Mouse (Mus musculus) intestine, embryonic 14.5 days (tissue): ENCODE results near the gene Dnah1. TPM values are rescaled to one million over a fixed set of nuclear protein-coding genes. Genes with fewer than 3 reads are reported as not detected.
A peak's percentile ranks its signal among the peaks of the same experiment; 100 is the strongest.

Experiments
- ATAC-seq: fragments of 200-750 bp; cut with Nextera tagmentation; replicated peaks from 2 replicates; pipeline ENCODE4 v1.8.0; 2017; ENCODE audit warnings: low read depth, moderate number of reproducible peaks, moderate TSS enrichment, moderate library complexity; ENCODE audit not compliant: low FRiP score, low TSS enrichment
- DNase-seq: peaks from one replicate; pipeline ENCODE4 v3.0.0-alpha.2; 2018; ENCODE audit warnings: low spot score
- H3K27ac ChIP-seq: fragments of 300-500 bp; sonication (generic); 2 replicates; pipeline ENCODE4 v1.5.1; 2014; ENCODE audit warnings: low read depth, mild to moderate bottlenecking, control low read depth
- H3K27me3 ChIP-seq: fragments of 300-500 bp; sonication (generic); replicated peaks from 2 replicates; pipeline ENCODE4 v1.6.1; 2014; ENCODE audit warnings: low read length, control low read depth; ENCODE audit not compliant: control insufficient read depth, insufficient read depth
- H3K36me3 ChIP-seq: fragments of 300-500 bp; sonication (generic); 2 replicates; pipeline ENCODE4 v1.6.1; 2014; ENCODE audit warnings: low read length, control low read depth; ENCODE audit not compliant: control insufficient read depth, insufficient read depth
- H3K4me1 ChIP-seq: fragments of 300-500 bp; sonication (generic); replicated peaks from 2 replicates; pipeline ENCODE4 v1.6.1; 2014; ENCODE audit warnings: low read length, control low read depth, mixed read lengths; ENCODE audit not compliant: control insufficient read depth, insufficient read depth
- H3K4me2 ChIP-seq: fragments of 300-500 bp; sonication (generic); 2 replicates; pipeline ENCODE4 v1.6.1; 2014; ENCODE audit warnings: low read length
- H3K4me3 ChIP-seq: fragments of 300-500 bp; sonication (generic); 2 replicates; pipeline ENCODE4 v1.5.1; 2014; ENCODE audit warnings: low read depth, low read length, control low read depth, mixed read lengths
- H3K9ac ChIP-seq: fragments of 300-500 bp; sonication (generic); 2 replicates; pipeline ENCODE4 v1.6.1; 2014; ENCODE audit warnings: mild to moderate bottlenecking, low read length
- H3K9me3 ChIP-seq: fragments of 300-500 bp; sonication (generic); 2 replicates; pipeline ENCODE4 v1.6.1; 2016; ENCODE audit warnings: low read length, control low read depth; ENCODE audit not compliant: control insufficient read depth
- WGBS: fragments of 180-500 bp; shearing (Covaris S2); extraction: QIAGEN DNeasy Blood & Tissue Kit; methylation state at CpG from one replicate; pipeline ENCODE4 v1.1.7; 2014; 5-methylcytosine and 5-hydroxymethylcytosine counted together
- polyA plus RNA-seq: library from polyadenylated mRNA; unstranded; fragments of >200 nt; fragmentation: Nextera tagmentation; extraction: Ambion mirVana; gene quantifications from 2 replicates; pipeline ENCODE4 v1.2.1, GENCODE M21; 2014

Dnah1 gene
- polyA plus RNA-seq, 1 experiment from 2014 or later = 5.4 TPM

DNA sequence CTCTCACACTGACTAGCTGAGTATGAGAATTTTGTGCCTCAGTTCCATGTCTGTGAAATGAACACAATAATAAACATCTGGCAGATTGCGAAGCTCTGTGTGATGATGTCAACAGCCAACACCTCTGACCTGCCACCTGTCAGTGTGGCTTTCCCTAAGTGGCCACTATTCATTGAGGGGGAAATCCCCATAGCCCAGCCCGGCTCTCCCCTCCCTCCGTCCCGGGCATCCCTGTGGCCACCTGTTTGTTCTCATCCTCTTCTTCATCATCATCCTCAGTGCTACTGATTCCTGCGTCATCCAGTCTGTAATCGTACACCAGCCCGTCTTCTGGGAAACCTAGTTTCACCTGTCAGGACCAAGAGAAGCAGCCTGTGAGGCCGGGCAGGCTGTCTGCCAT, 38.0 kb downstream of the Dnah1 start:
- Histone ChIP-seq H3K9ac (no peak overlapping the region), H3K9me3 (no peaks in the 10 kb centered on the region), H3K4me2 (no peak overlapping the region), H3K27ac (no peak overlapping the region), H3K36me3 (no peaks in the 10 kb centered on the region), H3K4me3 (no peak overlapping the region), H3K4me1 (no peaks in the 10 kb centered on the region), H3K27me3 (no peaks in the 10 kb centered on the region)
- DNase-seq (no peak), ATAC-seq (no peak)
- 80% methylated on average over 8 of the region's 8 CpGs for WGBS

DNA sequence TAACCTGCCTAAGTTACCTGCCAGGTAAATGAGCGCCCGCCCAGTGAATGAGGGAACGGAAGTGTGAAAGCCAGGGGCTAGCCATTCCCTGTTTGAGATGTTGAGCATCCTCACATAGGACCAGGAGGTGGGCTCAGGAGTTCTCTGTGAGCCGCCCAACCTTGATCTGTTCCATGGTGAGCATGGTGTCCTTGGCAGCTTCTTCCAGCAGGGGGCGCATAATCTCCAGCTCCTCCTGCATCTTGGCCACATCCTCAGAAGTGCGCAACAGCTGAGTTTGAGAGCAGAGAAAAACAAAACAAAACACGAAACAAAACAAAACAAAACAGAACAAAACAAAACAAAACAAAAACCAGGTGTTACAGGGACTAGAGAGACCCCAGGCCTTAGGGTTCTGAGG, 51.5 kb downstream of the Dnah1 start:
- H3K4me3 ChIP-seq = no peak overlapping the region
- no peaks in the 10 kb centered on the region for H3K27me3 ChIP-seq
- DNase-seq (peak; percentile 94), ATAC-seq (no peak)
- no peaks in the 10 kb centered on the region for H3K9me3 ChIP-seq
- H3K4me1 ChIP-seq = peaks cover 6% of the 10 kb centered on the region; the same call in 1 of the 2 replicates
- 20% methylated on average over 7 of the region's 7 CpGs for WGBS
- H3K9ac ChIP-seq = no peak overlapping the region
- no peaks in the 10 kb centered on the region for H3K36me3 ChIP-seq
- H3K27ac ChIP-seq = no peak overlapping the region
- no peak overlapping the region for H3K4me2 ChIP-seq

DNA sequence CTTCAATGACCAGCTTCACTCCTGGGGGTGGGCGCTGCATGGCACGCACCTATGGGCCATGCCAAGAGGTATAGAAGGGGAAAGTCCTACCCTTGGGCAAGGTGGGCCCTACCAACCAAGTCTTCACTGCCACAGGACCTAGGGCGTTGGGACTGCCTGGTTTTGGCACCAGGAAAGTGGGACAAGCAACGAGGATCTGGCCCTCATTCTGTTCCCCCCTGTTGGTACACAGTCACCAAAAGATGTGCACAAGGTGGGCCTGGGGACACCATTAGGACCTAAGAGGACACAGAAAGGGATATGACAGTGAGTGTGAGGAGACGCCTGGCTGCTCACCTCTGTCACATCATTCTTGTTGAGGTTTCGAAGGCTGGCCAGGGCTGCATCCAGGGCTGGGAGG, 52.6 kb downstream of the Dnah1 start:
- ATAC-seq (no peak), DNase-seq (no peak)
- Histone ChIP-seq H3K27me3 (no peaks in the 10 kb centered on the region), H3K9ac (no peak overlapping the region), H3K36me3 (no peaks in the 10 kb centered on the region), H3K4me1 (peaks cover 6% of the 10 kb centered on the region; the same call in 1 of the 2 replicates), H3K27ac (no peak overlapping the region), H3K9me3 (no peaks in the 10 kb centered on the region), H3K4me3 (no peak overlapping the region), H3K4me2 (no peak overlapping the region)
- 91% methylated on average over 6 of the region's 6 CpGs for WGBS

DNA sequence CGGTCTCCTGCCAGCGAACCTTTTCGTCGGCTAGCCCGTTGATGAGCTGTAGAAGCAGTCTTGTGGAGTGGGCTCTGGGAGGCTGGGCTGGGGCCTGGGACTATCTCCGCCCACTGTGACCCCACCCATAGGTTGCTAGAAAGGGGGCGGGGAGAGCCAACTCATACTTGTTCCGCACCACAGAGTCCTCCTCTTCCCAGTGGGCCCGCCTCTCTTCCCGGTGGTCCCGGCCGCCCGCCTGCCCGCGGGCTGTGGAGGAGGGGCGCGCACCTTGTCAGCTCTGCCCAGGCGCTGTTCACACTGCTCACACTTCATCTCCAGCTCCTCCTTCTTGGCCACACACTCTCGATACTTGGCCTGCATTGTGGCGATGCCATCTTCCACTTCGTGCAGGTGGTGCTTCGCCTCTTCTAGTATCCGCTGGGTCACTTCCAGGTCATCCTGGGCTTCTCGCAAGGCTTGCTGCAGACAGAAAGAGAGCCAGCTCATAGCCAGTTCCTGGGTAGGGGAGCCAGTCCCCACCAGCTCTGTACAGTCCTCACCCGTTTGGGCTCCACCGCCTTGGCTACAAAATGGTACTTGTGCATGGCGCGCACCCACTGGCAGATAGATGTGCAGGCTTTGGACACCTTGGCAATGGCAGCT, 54.1 kb downstream of the Dnah1 start:
- peak overlapping the region; percentile 25 for H3K9ac ChIP-seq
- H3K36me3 ChIP-seq = no peaks in the 10 kb centered on the region
- ATAC-seq (peak; percentile 89), DNase-seq (peak; percentile 82)
- 12% methylated on average over 26 of the region's 28 CpGs for WGBS
- peak overlapping the region; percentile 54 for H3K4me2 ChIP-seq
- H3K9me3 ChIP-seq = no peaks in the 10 kb centered on the region
- peak overlapping the region; percentile 26 for H3K4me3 ChIP-seq
- no peak overlapping the region; the same call in 1 of the 2 replicates for H3K27ac ChIP-seq
- peaks cover 6% of the 10 kb centered on the region; the same call in 1 of the 2 replicates for H3K4me1 ChIP-seq
- H3K27me3 ChIP-seq = no peaks in the 10 kb centered on the region

DNA sequence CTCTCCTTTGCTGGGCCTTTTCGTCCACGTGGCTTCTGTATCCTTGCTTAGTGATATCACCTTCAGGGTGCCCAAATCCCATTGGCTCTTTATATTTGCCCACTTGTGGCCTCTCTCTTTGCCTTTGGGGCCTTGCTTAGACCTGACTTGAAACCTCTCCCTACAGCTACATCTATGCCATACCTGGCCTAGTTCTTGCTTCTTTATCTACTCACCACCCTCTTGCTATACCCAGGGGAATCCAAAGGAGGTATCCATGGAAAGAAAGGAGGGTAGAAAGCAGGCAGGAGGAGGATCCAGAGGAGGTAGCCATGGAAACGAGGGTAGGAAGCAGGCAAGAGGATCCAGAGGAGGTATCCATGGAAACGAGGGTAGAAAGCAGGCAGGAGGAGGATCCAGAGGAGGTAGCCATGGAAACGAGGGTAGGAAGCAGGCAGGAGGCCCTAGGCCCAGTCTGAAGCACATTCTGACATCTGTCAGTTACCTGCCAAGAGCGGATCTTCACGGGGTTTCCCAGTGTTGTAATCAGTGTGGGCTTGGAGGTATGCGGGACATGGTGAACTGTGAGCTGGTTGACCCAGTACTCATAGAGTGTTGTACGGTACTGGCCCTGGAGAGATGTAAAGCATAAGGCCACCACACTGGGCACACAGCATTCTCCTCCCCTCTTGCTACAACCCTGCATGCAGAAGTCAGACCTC, 55.2 kb downstream of the Dnah1 start:
- 72% methylated on average over 9 of the region's 9 CpGs for WGBS
- peaks cover 6% of the 10 kb centered on the region; the same call in 1 of the 2 replicates for H3K4me1 ChIP-seq
- peak overlapping the region; percentile 54; the same call in 1 of the 2 replicates for H3K4me2 ChIP-seq
- ATAC-seq (no peak), DNase-seq (no peak)
- no peaks in the 10 kb centered on the region for H3K27me3 ChIP-seq
- H3K36me3 ChIP-seq = 0 out of 2 replicates have a peak, but pooled peaks cover 3% of the 10 kb centered on the region
- no peaks in the 10 kb centered on the region for H3K9me3 ChIP-seq
- H3K9ac ChIP-seq = no peak overlapping the region
- no peak overlapping the region for H3K4me3 ChIP-seq
- H3K27ac ChIP-seq = no peak overlapping the region

DNA sequence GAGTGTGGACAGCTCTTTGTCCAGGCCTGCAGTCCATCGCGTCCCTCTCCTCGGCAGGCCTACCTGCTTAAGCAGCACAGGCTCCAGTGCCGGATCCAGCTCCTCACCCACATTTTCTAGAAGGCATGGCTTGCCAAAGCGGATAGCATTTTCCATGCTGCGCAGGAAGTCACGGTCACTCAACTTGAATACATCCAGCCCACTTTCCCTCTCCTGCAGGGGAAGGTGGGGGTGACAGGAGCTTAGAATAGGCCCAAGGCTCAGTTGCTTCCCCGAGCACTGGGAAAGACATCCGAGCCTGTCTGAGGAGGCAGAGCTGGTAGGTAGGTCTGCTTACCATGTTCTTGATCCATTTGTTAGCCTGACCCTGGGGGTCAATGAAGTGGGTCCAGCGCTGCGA, 56.0 kb downstream of the Dnah1 start:
- Histone ChIP-seq H3K27ac (no peak overlapping the region), H3K4me1 (peaks cover 6% of the 10 kb centered on the region; the same call in 1 of the 2 replicates), H3K4me3 (no peak overlapping the region), H3K9me3 (no peaks in the 10 kb centered on the region), H3K36me3 (peaks cover 7% of the 10 kb centered on the region; the same call in 1 of the 2 replicates), H3K4me2 (no peak overlapping the region), H3K9ac (no peak overlapping the region), H3K27me3 (no peaks in the 10 kb centered on the region)
- ATAC-seq (no peak), DNase-seq (no peak)
- 91% methylated on average over 11 of the region's 11 CpGs for WGBS

DNA sequence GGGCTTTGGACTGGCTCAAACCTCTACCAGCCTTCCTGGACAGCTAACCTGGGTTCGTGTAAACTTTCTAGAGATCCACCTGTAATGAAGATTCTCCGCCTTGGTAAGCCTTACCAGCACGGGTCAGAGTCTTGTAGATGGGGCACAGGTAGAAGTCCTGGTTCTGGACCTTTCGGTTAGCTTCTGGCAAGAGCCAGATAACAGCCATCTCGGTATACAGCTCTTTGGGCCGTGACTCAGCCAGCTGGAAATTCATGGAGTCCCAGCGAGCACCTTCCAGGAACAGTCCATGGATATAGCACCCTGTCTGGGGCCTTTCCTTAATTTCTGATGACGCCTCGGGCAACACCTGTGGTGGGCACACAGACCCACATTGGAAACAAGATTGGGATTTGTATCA, 62.8 kb downstream of the Dnah1 start:
- DNase-seq (no peak), ATAC-seq (no peak)
- no peak overlapping the region for H3K27ac ChIP-seq
- peaks cover 73% of the 10 kb centered on the region for H3K36me3 ChIP-seq
- no peak overlapping the region for H3K4me2 ChIP-seq
- no peak overlapping the region for H3K4me3 ChIP-seq
- H3K9me3 ChIP-seq = no peaks in the 10 kb centered on the region
- H3K27me3 ChIP-seq = no peaks in the 10 kb centered on the region
- no peak overlapping the region for H3K9ac ChIP-seq
- 92% methylated on average over 9 of the region's 9 CpGs for WGBS
- H3K4me1 ChIP-seq = no peaks in the 10 kb centered on the region

DNA sequence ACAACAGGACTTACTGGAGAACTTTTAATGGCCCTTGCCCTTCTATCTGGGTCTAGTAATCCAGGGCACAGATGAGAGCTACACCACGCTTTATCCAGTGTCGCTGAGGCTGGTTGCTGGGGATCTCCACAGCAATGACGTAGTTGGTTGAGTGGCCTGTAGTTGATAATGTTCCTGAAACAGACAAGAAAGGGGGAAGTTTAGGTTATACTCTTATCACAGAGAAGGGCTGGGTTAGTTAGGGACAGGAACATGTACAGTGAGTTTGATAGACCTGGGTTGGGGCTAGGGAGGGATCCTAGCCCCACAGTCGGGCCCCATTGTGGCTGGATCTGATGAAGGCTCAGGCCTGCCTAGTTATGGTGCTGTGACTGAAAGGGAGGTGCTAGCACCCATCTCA, 63.3 kb downstream of the Dnah1 start:
- Histone ChIP-seq H3K4me1 (no peaks in the 10 kb centered on the region), H3K4me3 (no peak overlapping the region), H3K9ac (no peak overlapping the region), H3K9me3 (no peaks in the 10 kb centered on the region), H3K4me2 (no peak overlapping the region), H3K27me3 (no peaks in the 10 kb centered on the region), H3K36me3 (peaks cover 79% of the 10 kb centered on the region), H3K27ac (no peak overlapping the region)
- WGBS = 93% methylated on average over 4 of the region's 4 CpGs
- DNase-seq (no peak), ATAC-seq (no peak)
